Mouse (Mus musculus) adrenal gland, postnatal 14 days (tissue): ENCODE measurements around the gene Acvrl1. TPM values are rescaled to one million over a fixed set of nuclear protein-coding genes. Genes with fewer than 3 reads are reported as not detected.
A peak's percentile ranks its signal among the peaks of the same experiment; 100 is the strongest.

Experiments used
- DNase-seq: peaks from one replicate; pipeline ENCODE4 v3.0.0; 2021; ENCODE audit warnings: mixed read lengths
- total RNA-seq: library from RNA; stranded (reverse); gene quantifications from 2 replicates; pipeline ENCODE4 v1.2.3, GENCODE M21; 2021

The Acvrl1 gene
- total RNA-seq, 1 experiment from 2014 or later = 16.7 TPM

DNA sequence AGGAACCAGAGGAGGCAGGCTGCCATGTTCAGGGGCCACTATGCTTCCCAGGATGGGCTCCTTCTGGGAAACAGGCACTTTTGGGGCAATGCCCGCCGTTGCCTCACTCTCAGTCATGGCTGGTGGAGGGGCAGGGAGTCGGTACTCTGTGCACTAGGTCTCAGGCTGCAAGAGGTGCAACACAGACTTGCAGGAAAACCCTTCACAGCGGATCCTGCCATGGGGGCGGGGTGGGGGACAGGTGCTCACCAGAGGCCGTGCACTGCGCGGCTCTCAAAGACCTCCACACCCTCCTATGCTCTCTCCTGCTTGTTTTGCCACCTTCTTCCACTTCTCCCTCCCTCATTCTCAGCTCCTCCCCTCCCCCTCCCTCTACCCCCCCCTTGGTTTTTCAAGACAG lies 14.3 kb downstream of the Acvrl1 start:
- DNase-seq = no peak

DNA sequence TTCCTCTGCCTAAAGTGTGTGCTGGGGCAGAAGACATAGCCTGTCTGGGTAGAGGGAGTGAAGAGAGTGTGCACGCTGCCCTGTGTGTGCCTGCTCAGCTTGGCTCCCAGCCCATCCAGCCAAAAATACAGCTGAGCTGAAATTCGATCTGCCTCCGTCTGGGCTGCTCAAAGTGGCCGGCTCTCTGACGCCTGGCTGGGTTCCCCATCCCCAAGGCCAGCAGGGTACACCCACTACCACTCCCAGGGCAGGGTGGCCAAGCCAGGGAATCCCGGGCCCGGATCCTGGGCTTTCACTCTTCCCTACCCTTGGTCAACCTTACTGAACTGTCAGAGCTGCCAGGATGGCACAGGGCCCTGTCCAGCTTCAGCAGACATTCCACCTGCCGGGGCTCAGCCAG lies 15.2 kb downstream of the Acvrl1 start:
- DNase-seq = peak; percentile 75

DNA sequence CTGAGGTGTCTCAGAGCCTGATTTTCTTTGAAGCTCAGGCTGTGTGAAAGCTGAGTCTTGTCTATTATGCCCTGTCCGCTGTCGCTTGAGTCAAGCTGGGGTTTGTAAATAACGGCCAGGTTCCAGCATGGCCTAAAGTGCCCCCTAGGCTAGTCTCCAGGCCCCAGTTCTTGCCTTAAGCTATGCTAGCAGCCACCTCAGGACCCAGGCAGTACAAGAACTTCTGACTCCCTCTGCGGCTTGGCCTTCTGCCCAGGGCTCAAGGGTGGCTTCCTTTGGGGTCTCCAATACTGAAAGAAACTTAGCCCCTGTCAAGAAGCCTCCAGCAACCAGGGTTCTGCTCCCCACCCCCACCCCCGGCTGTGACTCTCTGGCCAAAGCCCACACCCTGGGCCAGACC lies 15.9 kb downstream of the Acvrl1 start:
- no peak for DNase-seq

DNA sequence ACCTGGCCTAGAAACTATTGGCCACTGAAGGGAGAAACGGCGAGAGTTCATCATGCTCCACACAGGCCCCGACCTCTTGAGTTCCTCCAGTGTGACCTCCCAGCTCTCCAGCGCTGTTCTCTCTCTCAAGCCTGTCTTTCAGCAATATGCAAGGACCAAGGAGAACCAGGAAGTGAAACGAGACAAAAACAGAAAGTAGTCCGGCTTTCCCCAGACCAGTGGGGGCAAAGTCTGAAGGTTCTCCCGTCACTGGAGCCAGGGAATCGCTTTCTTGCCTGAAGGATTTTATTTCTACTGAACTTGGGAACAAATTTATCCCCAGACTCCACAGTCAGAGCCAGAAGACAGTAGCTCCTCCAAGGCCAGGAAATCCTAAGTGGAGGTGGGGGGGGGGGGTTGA lies 16.5 kb downstream of the Acvrl1 start:
- no peak for DNase-seq

DNA sequence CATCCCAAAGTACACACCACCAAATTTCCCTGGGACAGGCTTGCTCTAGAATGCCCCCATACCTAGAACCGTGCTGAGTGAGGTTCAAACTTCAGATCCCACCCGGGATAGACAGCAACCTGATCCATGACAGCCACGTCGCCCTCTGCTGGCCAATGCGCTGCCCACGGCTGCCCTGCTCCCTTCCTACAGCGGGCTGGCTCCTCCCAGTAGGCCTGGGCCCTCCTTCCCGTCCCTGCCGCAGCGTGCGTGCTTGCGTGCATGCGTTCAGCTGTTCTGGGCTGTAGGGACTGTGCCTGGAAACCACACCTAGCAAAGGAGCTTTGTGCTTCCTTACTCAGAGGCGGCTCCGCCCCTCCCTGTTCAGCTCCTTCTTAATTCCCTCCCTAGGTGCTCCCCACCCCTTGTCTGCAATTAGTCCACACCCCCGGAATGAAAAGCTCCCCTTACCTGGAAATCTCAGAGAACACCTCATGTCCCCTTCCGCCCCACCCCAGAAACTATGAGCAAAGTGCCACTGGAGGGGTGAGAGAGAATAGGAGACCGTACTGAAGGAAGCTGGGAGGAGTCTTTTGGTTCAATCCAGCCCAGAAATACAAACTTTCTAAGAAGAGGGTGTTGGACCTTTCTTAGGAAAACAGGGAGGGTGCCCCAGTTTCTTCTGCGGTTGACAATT lies 17.2 kb downstream of the Acvrl1 start:
- peak; percentile 98 for DNase-seq

DNA sequence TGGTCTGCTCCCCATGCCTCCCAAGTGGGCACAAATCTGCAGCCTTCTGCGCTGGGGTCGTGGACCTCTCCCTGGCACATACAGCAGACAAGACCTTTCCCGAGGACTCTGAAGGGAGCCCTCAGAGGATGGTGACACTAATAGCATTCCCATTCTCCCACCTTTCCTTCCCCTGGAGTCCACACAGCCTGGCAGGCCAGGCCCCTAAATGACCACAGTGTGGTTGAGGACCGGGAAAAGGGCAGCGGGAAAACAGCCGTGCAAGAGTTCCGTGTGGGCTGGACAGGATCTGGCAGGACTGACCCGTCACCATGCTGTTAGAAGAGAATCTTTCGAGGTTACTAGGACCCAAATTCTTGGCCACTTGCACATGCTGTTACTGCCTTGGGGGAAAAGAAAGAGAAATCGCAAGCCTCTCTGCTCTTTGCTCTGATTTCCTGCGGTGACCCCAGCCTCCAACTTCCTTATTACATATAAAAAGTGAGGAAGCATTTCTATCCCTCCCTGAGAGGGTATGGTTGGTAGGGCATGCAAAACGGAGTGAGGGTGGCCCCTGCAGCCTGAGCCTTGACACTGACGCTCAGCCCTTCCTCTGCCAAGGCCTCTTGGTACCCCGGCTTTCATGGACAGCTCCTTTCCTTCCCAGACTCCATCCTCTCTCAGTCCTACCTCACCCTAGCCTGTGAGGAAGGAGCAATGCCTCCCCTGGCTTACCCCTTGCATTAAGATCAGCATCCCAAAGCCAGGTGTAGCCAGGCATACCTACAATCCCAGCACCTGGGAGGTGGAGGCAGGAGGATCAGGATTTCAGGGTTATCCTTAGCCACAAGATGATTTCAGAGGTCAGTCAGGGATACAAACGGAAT lies 18.0 kb downstream of the Acvrl1 start:
- no peak for DNase-seq

DNA sequence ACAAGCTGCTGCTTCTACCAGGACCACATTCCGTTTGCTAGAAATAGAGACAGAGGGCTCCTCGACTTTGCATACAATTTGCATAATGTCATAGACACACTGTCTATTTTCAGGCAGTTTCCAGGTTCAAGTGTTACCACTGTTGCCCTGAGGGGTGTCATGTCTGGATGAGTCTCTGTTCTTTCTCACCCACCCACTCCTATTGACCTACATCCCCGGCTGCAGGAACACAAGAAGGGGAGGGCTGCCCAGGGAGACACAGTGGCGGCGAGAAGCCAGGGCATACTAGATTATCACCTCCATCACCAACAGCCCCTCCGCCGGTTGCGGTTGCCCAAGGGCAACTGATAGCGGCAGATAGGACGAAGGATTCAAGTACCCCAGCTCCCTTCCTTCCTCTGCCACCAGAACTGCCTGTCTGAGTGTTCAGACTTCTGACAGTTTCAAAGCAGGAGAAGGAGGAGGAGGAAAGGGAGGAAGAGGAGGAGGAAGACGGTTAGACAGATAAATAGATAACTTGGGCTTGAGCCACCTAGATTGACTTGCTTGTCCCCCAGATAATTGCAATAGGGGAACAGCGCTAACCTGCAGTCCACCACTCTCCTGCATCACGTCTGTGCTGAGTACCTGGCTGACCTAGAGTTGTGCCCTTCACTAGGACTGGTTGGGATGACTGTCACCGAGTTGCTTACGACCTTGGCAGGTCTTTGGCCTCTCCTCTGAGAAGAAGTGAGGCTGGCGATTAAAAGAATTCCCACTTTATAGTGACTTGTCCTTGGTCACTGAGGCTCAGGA lies 19.0 kb downstream of the Acvrl1 start:
- peak; percentile 34 for DNase-seq

DNA sequence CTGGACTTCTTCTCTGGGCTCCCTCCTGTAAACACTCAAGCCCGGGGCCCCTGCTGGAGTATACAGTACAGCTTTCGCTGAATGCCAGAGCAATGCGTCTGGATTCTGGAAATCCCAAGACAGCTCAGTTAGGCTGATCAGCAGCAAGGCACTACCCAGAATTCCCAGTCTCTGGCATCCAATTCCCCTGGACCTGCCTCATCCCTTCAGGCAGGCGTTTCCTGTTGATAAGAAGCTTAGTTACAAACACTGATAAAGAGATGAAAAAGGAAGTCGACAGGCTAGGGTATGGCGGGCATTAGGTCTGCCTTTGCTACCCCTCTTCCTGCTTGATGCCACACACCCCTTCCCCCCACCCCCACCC lies 19.6 kb downstream of the Acvrl1 start:
- DNase-seq = peak; percentile 44

DNA sequence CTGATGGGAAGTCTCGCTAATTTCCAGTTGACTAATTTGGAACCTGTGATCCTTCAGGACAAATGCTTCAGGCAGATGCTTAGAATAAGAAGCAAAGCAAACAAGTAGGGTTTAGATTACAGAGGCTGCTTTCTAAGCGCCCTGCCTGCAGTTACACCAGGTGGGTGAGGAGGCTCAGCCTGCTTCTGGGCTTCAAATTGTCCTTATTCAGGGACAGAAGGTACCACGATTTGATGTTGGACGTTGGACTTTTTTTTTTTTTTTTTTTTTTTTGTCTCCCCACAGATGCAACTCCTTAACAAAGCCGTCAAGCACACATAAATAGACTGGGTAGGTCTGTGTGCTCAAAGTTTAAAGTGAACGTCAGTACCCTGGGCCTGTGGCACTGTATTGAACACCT lies 20.3 kb downstream of the Acvrl1 start:
- no peak for DNase-seq

DNA sequence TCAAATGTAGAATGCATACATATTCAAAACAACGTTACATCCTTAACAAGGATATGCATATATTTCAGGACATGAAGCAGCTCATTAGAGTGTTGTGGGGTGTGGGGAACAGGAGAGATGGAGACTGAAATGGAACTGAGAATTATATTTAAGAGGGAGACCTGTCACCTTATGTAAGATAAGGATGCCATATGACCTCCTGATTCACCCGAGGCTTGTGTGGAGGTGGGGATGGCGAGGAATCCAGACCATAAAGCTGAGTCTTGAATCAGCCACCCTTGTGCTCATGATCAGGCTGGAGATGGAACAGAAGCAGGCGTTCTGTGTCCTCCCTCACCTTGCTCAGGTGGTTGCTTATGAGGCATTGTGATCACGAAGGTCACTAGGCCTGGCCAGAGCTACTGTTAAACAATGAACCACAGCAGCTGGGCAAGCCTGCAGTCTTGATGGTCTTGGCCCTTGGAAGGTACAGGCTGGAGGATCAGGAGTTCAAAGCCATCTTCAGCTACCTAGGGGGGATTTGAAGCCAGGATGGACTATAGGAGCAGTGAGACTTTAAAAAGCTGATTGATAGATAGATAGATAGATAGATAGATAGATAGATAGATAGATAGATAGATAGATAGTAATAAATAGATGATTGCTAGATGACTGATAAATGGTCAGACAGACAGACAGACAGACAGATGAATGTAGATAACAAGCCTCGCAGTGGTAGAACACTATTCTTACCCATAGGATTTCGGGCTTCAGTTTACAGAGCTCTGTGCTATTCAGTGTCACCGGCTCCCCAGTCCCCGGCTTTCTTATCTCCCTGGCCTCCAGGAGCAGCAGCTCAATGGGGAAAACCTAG lies 23.3 kb downstream of the Acvrl1 start:
- no peak for DNase-seq

DNA sequence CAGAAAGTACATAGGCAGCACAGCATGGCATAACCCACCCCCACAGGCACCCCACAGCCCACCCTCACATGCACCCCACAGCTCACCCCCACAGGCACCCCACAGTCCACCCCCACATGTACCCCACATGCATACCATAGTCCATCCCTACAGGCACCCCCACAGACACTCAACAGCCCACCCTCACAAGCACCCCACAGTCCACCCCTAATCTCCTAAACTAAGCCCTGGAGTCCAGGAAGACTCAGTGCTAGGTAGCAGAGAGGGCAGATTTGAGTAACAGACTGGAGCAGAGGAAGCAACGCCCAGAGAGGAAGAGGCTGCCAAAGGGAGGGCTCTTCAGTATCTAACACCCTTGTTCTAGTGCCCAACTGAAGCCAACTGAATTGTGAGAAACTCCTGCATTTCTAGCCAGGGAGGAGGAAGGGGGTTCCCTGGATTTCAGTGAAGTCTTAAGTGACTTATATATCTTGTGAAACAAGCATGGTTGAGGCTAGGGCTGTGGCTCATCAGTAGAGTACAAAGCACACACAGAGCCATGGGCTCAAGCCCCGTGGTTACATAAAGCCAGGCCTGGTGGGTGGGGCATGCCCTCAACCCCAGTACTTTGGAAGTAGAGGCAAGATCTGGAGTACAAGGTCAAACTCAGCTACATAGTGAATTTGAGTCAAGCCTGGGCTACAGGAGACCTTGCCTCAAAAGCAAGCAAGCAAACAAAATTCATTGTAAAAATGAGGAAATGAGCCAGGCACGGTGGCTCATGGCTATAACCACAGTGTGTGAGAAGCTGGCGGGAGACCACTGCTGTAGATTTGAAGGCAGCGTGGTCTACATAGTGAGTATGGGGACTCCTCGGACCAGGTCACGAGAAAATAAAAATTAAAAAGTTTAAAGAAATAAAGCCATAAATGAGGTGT lies 26.6 kb downstream of the Acvrl1 start:
- no peak for DNase-seq

DNA sequence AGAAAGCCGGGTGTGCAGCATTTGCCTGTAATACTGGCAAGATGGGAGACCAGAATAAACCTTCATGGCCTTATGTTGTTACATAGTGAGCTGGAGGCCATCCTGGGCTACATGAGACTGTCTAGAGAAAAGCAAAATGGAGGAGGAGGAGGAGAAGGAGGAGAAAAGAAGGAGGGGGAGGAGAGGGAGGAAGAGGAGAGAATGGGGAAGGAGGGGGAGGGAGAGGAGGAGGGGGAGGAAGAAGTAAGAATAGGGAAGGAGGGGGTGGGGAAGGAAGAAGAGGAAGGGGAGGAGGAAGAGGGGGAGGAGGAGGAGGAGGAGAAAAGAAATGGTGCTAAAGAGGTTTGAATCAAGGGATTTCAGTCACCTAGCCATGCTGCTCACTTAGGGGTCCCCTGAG lies 31.8 kb downstream of the Acvrl1 start:
- no peak for DNase-seq

DNA sequence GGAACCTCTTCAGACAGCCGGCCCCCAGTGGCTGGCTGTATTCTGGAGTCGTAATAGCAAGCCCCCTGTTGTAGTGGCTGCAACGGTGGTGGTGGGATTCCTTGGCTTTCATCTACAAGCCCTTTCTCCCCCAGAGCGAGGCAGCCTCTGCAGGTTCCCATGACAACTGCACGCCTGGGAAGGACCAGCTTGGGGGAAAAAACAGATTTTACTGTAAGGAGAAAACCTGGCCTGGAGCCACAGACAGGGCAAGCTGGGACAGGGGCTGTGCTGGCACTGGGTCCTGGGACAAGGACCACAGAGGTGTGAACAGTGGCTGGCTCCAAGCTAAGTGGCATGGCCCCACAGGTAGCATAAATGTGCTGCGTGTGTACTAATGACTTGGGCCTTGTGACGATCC lies 32.3 kb downstream of the Acvrl1 start:
- no peak for DNase-seq

DNA sequence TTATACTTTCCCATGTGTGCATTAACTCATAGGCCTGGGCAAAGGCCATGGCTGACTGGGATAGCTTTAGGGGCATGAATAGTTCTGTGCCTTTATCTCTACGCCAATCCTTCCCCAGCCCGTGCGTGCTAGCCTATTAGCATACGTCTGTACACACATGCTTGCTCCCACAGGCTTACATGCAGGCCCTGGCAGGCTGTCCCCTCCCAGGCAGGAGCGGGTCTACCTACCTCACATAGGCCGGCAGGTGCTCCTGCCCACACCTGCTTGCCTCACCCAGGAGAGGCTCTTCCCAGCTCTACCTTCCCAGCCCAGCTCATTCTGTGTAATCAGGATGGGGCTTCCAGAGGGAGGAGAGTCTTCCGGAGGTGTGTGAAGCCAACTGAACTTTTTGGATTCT lies 33.2 kb downstream of the Acvrl1 start:
- DNase-seq = no peak

DNA sequence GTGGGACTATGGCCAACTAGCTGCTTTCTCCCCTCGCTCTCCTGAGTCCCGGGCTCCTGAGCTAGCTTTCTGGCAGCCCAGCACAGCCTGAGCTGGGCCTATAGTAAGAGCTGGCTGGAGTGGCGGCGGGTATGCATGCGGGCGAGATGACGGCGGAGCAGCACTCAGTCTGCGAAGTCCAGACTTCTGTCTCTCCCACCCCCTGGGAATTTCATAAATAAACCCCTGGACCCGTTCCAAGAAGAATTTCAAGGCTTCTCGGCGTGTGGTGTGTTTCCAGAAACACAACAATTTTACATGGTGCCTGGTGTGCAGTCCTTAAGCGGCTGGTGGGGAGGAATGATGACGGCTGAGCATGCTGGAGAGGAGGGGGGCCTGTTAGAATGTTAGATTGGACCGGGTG lies 34.7 kb downstream of the Acvrl1 start:
- DNase-seq = peak; percentile 57

DNA sequence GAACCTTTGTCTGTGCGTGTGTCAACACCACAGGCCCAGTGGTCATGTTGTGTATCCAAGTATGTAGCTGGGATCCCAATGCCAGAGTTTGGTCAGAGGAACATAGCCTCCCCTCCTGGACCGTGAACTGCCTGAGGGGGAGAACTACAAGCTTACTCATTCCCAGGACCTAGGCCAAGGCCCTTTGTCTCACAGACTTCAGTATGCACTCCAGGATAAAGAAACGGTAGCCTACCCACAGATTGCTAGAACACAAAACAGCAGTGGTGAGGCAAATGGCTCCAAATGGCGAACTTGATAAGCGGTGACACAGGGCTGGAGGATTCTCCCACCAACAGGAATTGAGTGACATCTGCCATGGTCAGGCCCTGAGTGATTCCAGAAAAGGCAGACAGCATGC lies 35.5 kb downstream of the Acvrl1 start:
- DNase-seq = peak; percentile 69

DNA sequence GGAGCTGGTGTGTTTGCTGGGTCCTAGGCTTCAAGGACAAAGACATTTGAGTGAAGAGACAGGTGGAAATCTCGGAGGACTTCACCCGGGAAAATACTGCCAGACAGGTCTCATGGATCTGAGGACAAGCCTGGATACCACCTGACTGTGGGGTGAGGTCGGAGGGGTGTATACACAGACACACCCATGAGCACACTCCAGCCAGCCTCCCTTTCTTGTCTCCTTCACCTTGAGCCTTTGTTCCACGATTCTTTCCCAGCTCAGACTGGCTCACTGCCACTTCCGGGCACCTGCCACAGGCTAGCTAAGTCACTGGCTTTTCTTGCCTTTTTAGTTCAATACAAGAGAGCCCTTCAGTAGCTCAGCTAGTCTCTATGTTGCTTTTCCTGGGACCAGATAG lies 36.0 kb downstream of the Acvrl1 start:
- DNase-seq = peak; percentile 20

DNA sequence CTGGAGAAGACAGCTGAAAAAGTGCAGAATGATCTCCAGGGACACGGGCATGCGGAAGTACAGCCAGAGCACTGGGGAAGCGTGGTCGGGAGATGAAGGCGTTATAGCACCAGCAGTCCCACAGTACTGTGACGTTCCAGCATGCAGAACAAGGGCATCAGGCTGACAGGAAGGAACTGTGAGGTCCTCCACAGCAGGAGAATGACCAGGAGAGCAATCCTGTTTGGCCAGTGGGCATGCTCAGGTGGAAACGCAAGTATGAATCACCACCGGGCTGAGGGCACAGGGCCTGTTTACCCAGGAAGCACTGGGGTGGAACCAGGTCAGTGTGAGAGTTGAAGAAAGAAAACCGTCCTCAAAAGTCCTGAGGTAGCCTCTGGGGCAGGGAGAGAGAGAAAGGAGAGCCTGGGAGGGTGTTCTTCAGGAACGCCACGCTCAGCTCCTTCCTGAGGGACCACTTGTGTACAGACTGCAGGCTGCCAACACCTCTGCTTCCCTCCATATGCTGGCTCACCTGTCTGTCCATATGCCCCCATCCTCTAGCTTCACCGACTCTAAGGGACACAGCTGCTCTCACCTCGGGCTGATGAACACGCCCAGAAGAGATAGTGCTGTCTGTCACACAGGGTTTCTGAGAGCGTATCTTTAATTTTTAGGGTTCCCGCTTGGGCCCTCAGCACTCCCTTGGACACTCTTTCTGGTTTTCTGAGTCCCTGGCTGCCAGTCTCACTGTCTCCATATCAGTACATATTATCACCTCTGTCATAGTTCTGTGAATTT lies 37.5 kb downstream of the Acvrl1 start:
- DNase-seq = no peak

DNA sequence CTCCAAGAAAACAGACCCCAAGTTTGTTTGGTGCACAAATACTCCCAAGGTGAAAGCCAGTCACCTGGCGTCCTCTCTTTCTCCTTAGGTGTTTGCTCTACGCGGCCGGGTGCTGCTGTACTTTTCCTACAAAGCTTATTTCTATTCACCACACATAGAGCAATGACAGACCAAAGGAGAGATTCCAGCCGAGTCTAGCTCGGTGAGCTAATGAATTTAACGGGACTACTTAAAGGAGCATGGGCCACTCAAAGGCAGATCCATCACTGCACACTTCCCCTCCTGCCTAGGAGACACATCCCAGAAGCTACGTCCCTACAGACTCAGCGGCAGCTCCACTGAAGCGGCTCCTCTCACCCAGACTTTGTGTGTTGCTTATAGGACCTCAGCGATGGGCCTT lies 39.2 kb downstream of the Acvrl1 start:
- DNase-seq = no peak

DNA sequence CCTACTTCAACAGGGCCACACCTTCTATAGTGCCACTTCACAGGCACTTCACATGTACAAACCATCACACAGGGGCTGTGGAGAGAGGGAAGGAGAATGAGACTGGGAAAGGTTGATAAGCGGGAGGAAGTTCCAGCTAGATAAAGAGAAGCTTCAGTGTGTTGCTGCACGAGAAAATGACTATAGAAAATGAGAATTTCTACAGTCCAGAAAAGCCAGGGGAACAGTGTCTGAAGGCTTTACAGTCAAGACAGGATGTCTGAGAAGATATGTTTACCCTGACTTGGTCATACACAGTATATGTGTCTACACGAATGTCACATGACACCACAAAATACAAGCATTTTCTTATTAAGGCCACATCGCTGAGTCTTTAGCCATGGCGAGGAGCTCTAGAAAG lies 41.6 kb downstream of the Acvrl1 start:
- no peak for DNase-seq
